Mouse (Mus musculus) lung, postnatal 0 days (tissue): ENCODE measurements around the gene Nepro.

Source experiments
- CTCF ChIP-seq: IDR thresholded peaks from 2 replicates; pipeline ENCODE4 v1.5.1; 2016; ENCODE audit warnings: antibody characterized with exemption, mild to moderate bottlenecking
- EP300 ChIP-seq: IDR thresholded peaks from 2 replicates; pipeline ENCODE4 v1.6.1; 2016; ENCODE audit warnings: antibody characterized with exemption, mild to moderate bottlenecking, control low read depth

DNA sequence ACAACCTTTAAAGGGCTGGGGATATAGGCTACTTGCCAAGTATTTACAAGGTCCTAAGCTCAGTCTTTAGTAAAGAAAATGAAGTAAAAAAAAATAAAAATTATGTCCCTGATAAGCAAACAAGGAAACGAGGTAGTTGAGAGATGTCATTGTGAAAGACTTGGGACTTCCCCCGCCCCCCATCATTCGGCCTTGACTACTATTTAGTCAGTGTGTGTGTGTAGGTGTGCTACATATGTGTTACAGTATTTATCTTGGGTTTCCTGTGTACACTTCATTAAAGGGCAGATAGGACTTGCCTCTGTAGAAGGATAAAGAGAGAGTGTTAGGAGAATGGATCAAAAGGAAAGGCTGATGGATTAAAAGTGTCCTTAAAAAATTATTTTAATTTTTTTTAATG lies 10.0 kb downstream of the Nepro start:
- no peak for TF ChIP-seq CTCF
- no peak for TF ChIP-seq EP300
